12 mouse cellular contexts compared by ENCODE assay signal in the genomic region with DNA sequence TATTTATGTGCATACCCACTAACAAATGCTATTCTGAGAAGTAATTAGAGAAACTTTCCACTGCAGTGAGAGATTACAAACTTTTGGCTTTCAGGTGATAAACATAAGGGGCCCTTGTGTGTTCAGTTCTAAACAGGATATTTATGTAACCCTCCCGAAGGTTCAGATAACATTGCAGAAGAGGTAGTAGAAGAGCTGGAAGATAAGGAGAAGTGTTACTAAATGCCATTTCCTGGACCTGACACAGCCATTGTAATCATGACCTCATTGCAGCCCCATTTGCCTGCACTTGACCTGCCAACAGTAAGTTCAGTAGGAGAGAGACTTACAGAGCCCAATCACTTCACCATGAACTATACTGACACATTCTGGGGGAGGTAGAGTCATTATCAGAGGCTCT.
"Had no signal": no experiment of that assay in that cellular context is flagged by ENCODE, and none has a peak within 500 bp of the region (broad histone marks: within the 10 kb centered on the region; RNA-seq: fewer than 3 reads in every experiment).

No protein-coding gene starts in this region.

- H3K9me3 ChIP-seq: limb, embryonic 13.5 days; midbrain, embryonic 12.5 days; stomach, embryonic 15.5 days had no signal

- H3K27ac ChIP-seq: kidney, postnatal 0 days; limb, embryonic 13.5 days; liver, embryonic 14.5 days; midbrain, embryonic 12.5 days; stomach, embryonic 15.5 days had no signal

- H3K9ac ChIP-seq: limb, embryonic 13.5 days; liver, embryonic 14.5 days; midbrain, embryonic 12.5 days; stomach, embryonic 15.5 days had no signal

- H3K4me3 ChIP-seq: limb, embryonic 13.5 days; midbrain, embryonic 12.5 days; stomach, embryonic 15.5 days had no signal

- DNase-seq: kidney, postnatal 36 days; layer of hippocampus, adult 9-11 months; layer of hippocampus, postnatal 36 days; left cerebral cortex, postnatal 4 days; lung, adult 18-20 months; right cerebral cortex, postnatal 14 days; thymus, postnatal 36 days had no signal

- H3K4me2 ChIP-seq: limb, embryonic 13.5 days; midbrain, embryonic 12.5 days; stomach, embryonic 15.5 days had no signal

- H3K4me1 ChIP-seq: limb, embryonic 13.5 days; midbrain, embryonic 12.5 days; stomach, embryonic 15.5 days had no signal

- H3K36me3 ChIP-seq: limb, embryonic 13.5 days; midbrain, embryonic 12.5 days; stomach, embryonic 15.5 days had no signal

- H3K27me3 ChIP-seq: limb, embryonic 13.5 days; midbrain, embryonic 12.5 days; stomach, embryonic 15.5 days had no signal
